Mouse (Mus musculus): ENCODE results near the gene Marc1.

Gene Marc1

DNA sequence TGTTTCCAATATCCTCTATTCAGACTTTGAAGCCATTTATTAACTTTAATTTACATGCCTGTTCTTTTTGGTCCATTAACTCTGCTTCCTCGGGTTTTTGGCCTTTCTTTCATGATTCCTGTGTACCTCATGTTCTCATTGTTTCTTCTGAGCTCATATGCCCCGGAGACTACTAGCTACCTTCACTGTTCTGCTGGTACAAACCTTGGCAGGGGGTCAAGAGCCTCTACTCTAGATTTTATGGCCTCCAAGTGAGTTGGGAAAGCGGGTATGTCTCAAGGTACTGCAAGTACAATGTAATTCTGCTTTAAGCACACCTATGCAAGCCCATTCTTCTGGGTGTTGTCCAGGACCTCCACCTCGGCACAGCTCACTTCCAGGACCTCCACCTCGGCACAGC, 48.2 kb downstream of the Marc1 start:
- DNase-seq (ENCODE audit: low spot score in 2 of 2) = no peak

GRCm38 (mm10) chr1:184761988-184762387, 49.1 kb downstream of the Marc1 start:
- DNase-seq (ENCODE audit: low spot score in 2 of 2) = no peak

DNA sequence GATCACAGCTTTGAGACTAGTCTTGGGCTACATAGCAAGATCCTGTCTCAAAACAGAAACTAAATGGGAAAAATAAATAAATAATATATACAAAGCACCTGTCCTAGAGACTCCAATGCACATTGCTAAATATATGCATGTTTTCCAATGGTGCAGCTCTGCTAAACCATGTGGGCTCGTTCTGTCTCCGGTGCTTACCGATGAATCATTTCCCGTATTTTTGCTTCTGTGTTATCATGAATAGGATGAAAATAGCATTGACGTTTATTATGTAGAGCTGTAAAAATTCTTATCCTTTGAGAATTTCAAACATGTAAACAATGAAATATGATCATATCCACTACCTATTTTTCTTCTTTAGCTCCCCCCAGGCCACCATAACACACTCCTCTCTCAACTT, 58.4 kb downstream of the Marc1 start:
- DNase-seq (ENCODE audit: low spot score in 2 of 2) = no peak

DNA sequence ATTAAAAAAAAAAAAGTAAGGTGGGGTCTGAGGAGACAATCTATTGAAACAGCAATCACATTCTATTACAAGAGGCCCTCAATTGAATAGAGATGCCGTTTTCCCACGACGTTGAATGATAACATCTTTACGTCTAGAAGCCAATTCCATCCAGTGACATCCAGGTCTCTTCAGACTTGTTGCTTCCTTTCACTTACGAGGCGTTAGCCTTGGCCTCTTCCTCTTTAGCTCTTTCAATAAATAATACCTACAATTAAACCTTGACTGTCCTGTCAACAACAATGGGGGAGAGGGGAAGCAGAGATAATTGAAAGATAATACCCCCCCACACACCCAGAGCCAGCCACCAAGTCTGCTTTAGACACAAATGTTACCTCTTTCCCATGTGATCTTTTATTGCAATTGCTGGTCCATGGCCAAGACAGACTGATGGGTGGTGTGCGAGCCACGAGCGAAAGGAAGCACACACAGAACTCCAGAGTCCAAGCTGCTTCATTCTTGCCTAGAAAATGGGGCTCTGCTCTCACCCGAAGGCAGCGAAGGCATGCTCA, 60.9 kb downstream of the Marc1 start:
- no peak for DNase-seq (ENCODE audit: low spot score in 2 of 2)

GRCm38 (mm10) chr1:184748692-184749152, 62.4 kb downstream of the Marc1 start:
- no peak for DNase-seq (ENCODE audit: low spot score in 2 of 2)

DNA sequence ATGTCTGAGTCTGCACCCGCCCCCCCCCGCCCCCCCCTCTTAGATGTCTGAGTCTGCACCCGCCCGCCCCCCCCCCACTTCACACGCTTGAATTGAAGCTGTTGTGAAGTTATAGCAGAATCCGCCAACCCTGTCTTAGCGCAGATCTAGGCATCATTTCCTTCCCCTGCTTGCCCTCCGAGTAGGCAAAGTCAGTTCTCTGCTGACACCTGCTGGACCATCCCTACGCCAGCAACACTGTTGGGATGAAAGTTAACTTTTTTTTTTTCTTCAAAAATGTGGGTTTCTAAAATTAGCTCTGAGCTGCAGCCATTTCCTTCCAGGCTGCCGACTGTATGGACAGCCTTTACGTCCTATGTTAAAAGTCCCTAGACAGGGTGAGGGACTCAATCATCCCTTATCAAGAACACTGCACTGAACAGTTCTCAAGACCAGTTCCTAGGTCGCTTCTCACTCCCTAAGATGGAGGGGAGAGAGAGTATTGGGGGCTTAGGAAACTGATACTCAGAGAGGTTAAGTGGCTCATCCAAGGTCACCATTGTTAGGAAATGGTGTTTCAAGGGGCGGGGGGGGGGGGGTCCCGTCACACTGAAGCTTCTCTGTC, 73.1 kb downstream of the Marc1 start:
- no peak for DNase-seq (ENCODE audit: low spot score in 2 of 2)

DNA sequence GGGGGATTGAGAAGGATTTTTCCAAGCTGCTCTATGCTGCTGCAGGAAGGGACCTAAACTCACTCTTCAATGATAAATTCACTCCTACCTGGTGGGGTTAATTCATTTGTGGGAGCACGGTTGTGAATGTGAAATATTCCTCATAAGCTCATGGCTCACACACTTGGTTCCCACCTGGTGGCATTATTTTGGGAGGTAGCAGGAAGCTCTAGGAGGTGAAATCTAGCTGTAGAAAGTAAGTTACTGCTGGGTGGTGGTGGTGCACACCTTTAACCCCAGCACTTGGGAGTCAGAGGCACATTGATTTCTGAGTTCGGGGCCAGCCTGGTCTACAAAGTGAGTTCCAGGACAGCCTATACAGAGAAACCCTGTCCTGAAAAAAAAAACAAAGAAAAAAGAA, 73.9 kb downstream of the Marc1 start:
- DNase-seq (ENCODE audit: low spot score in 2 of 2) = no peak

Measured in frontal cortex, postnatal 10 days (tissue).